Mouse (Mus musculus): ENCODE data around the gene Gm38100. TPM values are rescaled to one million over a fixed set of nuclear protein-coding genes. Genes with fewer than 3 reads are reported as not detected.

The Gm38100 gene
- total and polyA plus RNA-seq, 3 experiments = 0.15 to 0.24 TPM; not detected in 1

DNA sequence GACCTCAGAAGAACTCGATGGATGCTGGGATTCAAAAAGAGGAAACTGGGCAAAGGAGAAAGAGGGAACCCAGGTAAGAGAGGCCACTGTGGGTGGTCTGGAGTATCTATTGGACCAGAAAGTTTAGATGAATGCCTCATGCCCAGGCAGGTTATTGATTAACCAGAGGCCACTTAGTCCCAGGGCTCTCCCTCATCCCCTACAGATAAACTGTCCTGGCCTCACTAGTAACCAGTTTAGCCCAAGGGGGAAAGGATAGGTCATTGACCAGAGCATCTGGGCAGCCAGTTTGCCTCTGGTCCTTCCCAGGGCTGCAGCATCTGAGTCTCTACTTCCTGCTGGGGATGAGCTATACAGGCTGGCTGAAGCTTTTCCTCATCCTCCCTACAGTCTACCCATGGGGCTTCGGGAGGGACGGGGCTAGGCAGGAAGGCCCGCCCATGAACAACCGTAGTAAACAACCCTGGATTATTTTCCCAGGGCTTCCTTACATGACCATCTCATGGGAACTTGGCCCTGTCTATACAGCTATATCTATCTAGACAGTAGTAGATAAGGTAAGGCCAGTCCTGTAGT is 6.3 kb upstream of the Gm38100 start:
- Histone ChIP-seq H3K9me3 (replicated peaks; ENCODE audit: insufficient read depth, low read length) (no peaks in the 10 kb centered on the region), H3K4me3 (ENCODE audit: control insufficient read depth in 1 of 2, insufficient read depth in 1 of 2, low read depth in 2 of 2, low read length in 2 of 2) (no peak overlapping the region)

DNA sequence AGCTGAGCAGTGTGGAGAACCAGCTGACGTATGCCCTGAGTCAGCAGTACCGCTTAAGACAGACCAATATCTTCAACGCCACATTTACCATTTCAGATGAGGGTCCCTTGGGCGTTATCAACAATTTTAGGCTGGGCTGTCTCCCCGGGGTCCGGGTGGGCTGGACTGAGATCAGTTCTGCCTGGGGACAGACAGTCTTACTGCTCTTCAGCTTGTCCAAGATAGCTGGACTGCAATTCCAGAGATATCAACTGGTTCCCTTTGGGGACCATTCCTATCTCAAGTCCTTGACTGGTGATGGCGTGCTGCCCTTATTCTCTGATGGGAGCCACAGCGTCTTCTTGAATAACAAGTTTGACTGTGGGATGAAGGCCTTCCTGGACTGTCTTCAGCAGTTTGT is 962 bp downstream of the Gm38100 start:
- Histone ChIP-seq H3K4me1 (ENCODE audit: control insufficient read depth in 1 of 2, insufficient read depth in 2 of 2, low read length in 2 of 2) (no peaks in the 10 kb centered on the region), H3K9me3 (replicated peaks; ENCODE audit: insufficient read depth, low read length) (no peaks in the 10 kb centered on the region), H3K36me3 (ENCODE audit: control insufficient read depth in 1 of 2, insufficient read depth in 2 of 2, low read length in 2 of 2) (no peaks in the 10 kb centered on the region), H3K4me3 (ENCODE audit: control insufficient read depth in 1 of 2, insufficient read depth in 1 of 2, low read depth in 2 of 2, low read length in 2 of 2) (no peak overlapping the region), H3K9ac (ENCODE audit: control insufficient read depth, low read depth, low read length, poor library complexity, severe bottlenecking) (no peak overlapping the region), H3K79me2 (ENCODE audit: control insufficient read depth, insufficient read depth, low read length, poor library complexity) (no peaks in the 10 kb centered on the region), H3K27me3 (ENCODE audit: control insufficient read depth in 1 of 2, insufficient read depth in 2 of 2, low read length in 2 of 2) (no peaks in the 10 kb centered on the region), H3K27ac (ENCODE audit: control insufficient read depth, low read depth, low read length) (no peak overlapping the region)
- DNase-seq (ENCODE audit: low read depth, low spot score) = no peak
- TF ChIP-seq UBTF (IDR thresholded peaks at IDR 0.05; ENCODE audit: borderline replicate concordance, insufficient read depth, low read depth, low read length) = no peak
- no peak for TF ChIP-seq POLR2A (IDR thresholded peaks at IDR 0.05; ENCODE audit: control insufficient read depth in 1 of 2, insufficient read depth in 1 of 2, low read depth in 1 of 2, low read length in 2 of 2, poor library complexity in 1 of 2)
- no peak for TF ChIP-seq CHD1 (IDR thresholded peaks at IDR 0.05; ENCODE audit: low read depth, low read length)
- no peak for TF ChIP-seq MXI1 (IDR thresholded peaks at IDR 0.05; ENCODE audit: low read depth, low read length)
- no peak for TF ChIP-seq MYC (IDR thresholded peaks at IDR 0.05; ENCODE audit: low read depth, low read length)
- no peak for TF ChIP-seq USF1 (IDR thresholded peaks at IDR 0.05; ENCODE audit: low read depth, low read length)
- TF ChIP-seq ZNF384 (IDR thresholded peaks at IDR 0.05; ENCODE audit: low read depth, low read length) = no peak
- TF ChIP-seq JUND (IDR thresholded peaks at IDR 0.05; ENCODE audit: low read depth, low read length) = no peak
- no peak for TF ChIP-seq ZMIZ1 (IDR thresholded peaks at IDR 0.05; ENCODE audit: low read depth, low read length)
- TF ChIP-seq CTCF (IDR thresholded peaks at IDR 0.05 in 2 of 3, conservative IDR thresholded peaks at IDR 0.05 in 1 of 3; ENCODE audit: control insufficient read depth in 1 of 3, insufficient read depth in 1 of 3, low read depth in 2 of 3, low read length in 3 of 3, poor library complexity in 1 of 3, severe bottlenecking in 1 of 3) = no peak
- no peak for TF ChIP-seq RAD21 (IDR thresholded peaks at IDR 0.05; ENCODE audit: low read depth, low read length)
- TF ChIP-seq SMC3 (IDR thresholded peaks at IDR 0.05; ENCODE audit: low read depth, low read length) = no peak
- no peak for TF ChIP-seq MAFK (IDR thresholded peaks at IDR 0.05; ENCODE audit: borderline replicate concordance, low read depth, low read length)
- TF ChIP-seq CHD2 (IDR thresholded peaks at IDR 0.05; ENCODE audit: low read length) = no peak

More for the DNA sequence above, 6.3 kb upstream of the Gm38100 start:
- DNase-seq (ENCODE audit: low read depth, low spot score) = no peak
- no peak overlapping the region for H3K27ac ChIP-seq (ENCODE audit: control insufficient read depth, low read depth, low read length)
- H3K27me3 ChIP-seq (ENCODE audit: control insufficient read depth in 1 of 2, insufficient read depth in 2 of 2, low read length in 2 of 2) = no peaks in the 10 kb centered on the region
- H3K9ac ChIP-seq (ENCODE audit: control insufficient read depth, low read depth, low read length, poor library complexity, severe bottlenecking) = no peak overlapping the region
- H3K79me2 ChIP-seq (ENCODE audit: control insufficient read depth, insufficient read depth, low read length, poor library complexity) = no peaks in the 10 kb centered on the region
- H3K36me3 ChIP-seq (ENCODE audit: control insufficient read depth in 1 of 2, insufficient read depth in 2 of 2, low read length in 2 of 2) = peaks cover 0 to 17% of the 10 kb centered on the region in 2 experiments; a peak in 2 of 4 replicates
- H3K4me1 ChIP-seq (ENCODE audit: control insufficient read depth in 1 of 2, insufficient read depth in 2 of 2, low read length in 2 of 2) = peaks cover 4 to 9% of the 10 kb centered on the region in 2 experiments
- TF ChIP-seq MAX (IDR thresholded peaks at IDR 0.05; ENCODE audit: low read length) = no peak
- no peak for TF ChIP-seq SMC3 (IDR thresholded peaks at IDR 0.05; ENCODE audit: low read depth, low read length)
- no peak for TF ChIP-seq ZNF384 (IDR thresholded peaks at IDR 0.05; ENCODE audit: low read depth, low read length)
- no peak for TF ChIP-seq TBP (IDR thresholded peaks at IDR 0.05; ENCODE audit: low read depth, low read length)
- TF ChIP-seq GATA1 (IDR thresholded peaks at IDR 0.05; ENCODE audit: low read depth, low read length) = no peak
- no peak for TF ChIP-seq POLR2A (IDR thresholded peaks at IDR 0.05; ENCODE audit: control insufficient read depth in 1 of 2, insufficient read depth in 1 of 2, low read depth in 1 of 2, low read length in 2 of 2, poor library complexity in 1 of 2)
- TF ChIP-seq ZKSCAN1 (IDR thresholded peaks at IDR 0.05; ENCODE audit: low read depth, low read length) = no peak
- no peak for TF ChIP-seq ETS1 (IDR thresholded peaks at IDR 0.05; ENCODE audit: low read depth, low read length)
- no peak for TF ChIP-seq RCOR1 (IDR thresholded peaks at IDR 0.05; ENCODE audit: low read depth, low read length)
- TF ChIP-seq TAL1 (IDR thresholded peaks at IDR 0.05; ENCODE audit: low read length) = no peak

All from MEL (cell line).